Mouse (Mus musculus): ENCODE data around the gene Cadm1. TPM values are rescaled to one million over a fixed set of nuclear protein-coding genes. Genes with fewer than 3 reads are reported as not detected.

Gene Cadm1
- total RNA-seq, 2 experiments from 2014 or later, result 0.22 TPM

DNA sequence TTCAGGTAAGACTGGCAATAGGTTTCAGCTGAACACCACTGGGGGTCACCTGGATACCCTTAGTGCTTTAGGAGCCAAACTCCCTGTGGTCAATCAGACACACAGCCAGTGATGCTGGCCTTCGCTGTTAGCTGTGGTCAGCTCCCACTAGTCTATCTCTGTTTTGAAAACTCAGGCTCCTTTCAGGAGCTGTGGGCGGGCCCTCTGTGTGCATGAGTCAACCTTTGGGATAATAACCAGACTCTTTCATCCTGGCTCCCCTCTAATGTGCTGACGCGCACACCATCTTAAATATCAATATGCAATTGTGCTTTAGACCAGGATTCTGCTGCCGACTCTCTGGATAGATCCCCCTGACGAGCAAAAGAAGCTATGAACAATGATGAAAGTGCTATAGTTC is 200.3 kb downstream of the Cadm1 start:
- ATAC-seq (ENCODE audit: poor library complexity, severe bottlenecking), result no peak

DNA sequence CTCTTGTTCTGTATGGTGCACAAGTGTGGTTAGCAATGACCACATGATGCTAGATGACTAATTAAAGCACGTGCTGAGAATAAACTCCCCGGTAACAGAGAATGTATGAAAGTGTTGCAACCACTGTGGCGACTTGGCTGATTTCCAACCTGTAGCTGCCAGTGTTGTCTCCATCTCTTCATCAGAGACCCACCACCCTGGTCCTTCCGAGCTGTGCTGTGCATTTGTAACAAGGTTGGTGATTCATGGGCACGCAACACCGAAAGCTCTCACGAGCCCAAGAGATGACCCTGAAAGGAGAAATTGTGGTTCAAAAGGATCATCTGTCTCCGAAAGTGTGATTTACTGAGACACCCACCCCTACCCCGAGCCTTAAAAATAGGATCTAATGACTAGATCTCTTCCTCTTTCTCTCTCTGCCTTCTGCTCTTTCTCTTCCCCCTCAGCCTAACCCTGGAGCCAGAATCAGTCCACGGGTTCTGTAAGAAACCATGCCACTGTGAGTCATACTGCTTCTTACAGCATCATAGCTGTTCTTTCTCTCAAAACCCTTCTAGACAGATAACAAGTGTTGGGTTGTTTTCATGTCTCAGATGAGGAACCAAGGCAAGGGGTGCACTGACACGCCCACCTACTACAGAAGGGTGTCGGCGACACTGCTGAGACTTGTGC is 203.9 kb downstream of the Cadm1 start:
- peak; percentile 84 for ATAC-seq (ENCODE audit: poor library complexity, severe bottlenecking)

DNA sequence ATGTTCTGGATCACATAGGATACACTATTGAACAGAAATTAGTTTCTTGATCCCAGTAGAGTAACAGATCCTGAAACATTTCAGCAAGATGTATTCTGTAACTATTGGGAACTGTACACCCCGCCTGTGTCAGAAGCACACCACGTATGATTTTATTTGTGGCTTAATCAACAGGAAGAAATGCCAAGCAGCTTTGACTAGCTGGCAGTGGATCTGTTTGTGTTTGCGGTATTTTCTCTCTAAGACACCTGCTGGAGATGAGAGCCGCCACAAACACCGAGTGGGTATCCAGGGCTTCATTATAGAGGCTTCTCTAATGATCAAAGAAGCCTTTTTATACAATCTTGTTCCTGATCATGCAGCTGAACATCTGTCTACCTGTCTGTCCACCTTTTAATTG is 204.9 kb downstream of the Cadm1 start:
- no peak for ATAC-seq (ENCODE audit: poor library complexity, severe bottlenecking)

DNA sequence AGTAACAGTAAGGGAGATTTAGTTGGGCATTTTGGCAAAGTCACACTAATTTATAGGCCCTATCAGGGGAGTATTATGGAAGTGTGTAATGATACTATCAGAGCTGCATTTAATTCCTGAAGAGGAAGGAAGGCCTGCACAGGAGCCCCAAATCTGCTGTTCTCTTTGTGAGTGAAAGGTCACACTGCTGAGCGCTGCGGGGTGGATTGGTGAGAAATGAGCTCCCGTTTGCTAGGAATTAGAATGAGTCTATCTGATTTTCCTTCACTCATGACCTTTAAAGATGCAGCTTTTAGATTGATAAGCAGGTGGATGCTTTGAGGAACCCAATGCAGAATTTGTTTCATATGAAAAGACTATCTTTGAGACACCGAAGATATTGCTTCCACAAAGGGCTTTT is 208.8 kb downstream of the Cadm1 start:
- no peak for ATAC-seq (ENCODE audit: poor library complexity, severe bottlenecking)

DNA sequence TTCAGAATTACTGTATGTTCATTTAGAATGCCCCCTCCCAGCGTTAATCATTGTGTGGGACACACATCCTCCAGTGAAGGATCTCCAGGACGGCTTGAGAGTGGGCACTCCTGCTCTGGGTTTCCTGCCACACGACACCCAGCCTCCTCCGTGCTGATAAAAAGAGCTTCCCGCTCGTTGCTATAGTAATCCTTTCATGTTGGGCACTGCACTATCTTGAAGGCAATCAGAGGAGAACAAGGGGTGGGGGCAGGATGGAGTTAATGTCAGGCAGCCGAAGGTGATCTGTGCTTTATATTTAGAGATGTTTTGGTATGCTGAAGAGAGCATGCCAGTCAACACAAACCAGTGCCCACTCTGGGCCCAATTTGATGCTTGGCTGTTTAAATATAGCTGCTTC is 209.3 kb downstream of the Cadm1 start:
- ATAC-seq (ENCODE audit: poor library complexity, severe bottlenecking), result no peak

DNA sequence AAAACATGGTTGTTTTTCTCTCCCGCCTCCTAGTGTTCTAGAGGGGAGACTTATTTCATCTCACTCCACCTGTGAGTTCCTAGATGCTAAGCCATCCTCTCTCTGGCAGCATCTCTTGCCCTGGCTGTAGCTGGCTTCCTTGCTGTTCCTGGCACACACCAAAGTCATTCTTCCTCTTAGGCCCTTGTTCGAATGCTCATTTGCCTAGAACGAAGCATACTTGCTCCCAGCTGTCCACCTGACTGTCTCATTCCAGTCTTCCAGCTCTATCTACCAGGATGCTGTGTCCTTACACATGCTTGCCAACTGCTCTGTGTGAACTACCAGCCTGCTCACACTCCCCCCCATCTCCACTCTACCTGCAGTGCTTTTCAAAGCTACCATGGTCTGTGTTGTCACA is 211.8 kb downstream of the Cadm1 start:
- ATAC-seq (ENCODE audit: poor library complexity, severe bottlenecking), result no peak

DNA sequence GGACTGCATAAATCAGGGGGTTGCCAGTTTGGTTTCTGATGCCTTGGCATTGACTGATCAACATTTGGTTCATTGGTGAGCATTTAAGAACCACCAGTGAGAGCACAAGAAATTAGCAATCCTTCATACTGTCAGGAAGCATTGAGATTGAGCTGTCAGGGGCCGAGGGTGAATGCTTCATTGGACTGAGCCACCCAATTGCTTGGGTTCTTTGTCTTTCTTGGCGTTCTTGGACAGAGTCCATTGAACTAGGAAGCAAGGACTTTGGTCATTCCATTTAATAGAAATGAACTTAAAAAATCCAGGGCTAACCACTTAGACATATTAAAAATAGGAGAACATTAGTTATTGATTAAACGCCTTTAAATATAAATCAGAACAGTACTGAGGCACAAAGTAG is 214.9 kb downstream of the Cadm1 start:
- ATAC-seq (ENCODE audit: poor library complexity, severe bottlenecking), result no peak

DNA sequence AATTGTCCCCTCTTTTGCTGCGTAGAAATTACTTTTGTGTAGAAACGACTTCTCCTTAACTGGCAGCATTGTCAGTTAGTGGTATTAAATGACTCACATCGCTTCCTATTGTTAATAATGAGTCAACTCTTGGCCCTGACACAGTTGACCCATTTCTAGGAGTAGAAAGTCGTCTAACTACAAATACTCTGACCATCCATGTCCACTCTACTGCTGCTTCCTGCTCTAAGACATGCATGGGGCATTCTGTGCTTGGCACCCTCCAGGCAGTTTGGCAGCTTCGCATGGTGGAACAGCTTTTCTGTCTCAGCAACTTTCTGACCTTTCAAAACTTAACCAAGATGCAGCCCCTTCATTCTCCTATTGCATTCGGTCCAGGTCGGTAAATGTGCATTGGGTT is 215.7 kb downstream of the Cadm1 start:
- ATAC-seq (ENCODE audit: poor library complexity, severe bottlenecking), result no peak

DNA sequence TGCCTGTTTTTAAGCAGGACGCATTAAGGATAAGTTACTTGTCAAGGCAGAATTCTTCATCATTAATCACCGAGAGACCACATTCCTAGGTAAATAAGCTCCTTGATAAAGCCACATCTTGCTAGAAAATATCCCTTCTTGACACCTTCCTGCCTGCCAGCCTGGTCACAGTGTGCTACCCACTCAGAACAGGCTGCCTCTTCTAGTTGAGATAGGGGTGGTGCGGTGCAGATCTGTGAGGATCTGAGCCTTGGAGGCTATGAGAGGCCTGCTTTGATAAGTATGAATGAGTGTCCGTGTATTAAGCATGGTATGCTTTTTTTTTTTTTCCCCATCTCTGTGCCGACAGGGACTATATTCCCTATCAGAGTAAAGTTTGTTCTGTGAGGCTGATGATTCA is 219.2 kb downstream of the Cadm1 start:
- no peak for ATAC-seq (ENCODE audit: poor library complexity, severe bottlenecking)

DNA sequence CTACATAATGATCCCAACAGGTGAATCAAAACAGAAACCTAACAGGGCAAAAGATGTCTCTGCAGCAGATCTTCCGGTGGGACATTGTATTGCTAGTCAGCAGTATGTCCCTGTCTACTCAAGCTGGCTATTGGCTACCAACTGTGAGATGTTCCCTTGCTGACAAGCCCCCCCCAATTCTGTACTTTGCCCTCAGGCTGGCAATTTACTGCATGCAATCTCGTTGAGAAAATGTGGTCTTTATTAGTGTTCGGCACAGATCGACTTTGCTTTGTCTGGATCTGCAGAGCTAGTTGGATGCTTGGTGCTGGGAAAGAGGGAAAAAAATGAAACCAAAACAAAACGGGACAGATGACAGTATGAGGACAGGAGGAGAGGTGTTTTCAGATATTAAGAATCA is 222.5 kb downstream of the Cadm1 start:
- ATAC-seq (ENCODE audit: poor library complexity, severe bottlenecking), result no peak

DNA sequence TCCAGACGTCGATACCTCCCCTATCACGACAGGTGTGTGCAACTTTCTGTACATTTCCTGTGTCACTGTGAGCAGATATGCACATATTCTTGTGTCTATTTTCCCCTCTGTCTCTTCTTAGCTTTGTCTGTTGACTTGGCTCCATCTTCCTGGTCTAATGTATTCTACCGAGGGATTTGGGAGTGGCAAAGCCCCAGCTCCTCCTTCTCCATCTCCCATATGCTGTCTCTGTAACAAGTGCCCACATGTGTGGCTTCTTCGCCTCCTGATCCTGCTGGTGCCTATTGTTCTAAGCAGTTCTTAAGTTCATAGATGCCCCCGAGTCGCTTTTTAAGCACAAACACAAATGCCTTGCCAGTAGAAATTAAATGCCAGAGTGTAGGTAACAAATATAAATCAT is 223.2 kb downstream of the Cadm1 start:
- ATAC-seq (ENCODE audit: poor library complexity, severe bottlenecking), result no peak

DNA sequence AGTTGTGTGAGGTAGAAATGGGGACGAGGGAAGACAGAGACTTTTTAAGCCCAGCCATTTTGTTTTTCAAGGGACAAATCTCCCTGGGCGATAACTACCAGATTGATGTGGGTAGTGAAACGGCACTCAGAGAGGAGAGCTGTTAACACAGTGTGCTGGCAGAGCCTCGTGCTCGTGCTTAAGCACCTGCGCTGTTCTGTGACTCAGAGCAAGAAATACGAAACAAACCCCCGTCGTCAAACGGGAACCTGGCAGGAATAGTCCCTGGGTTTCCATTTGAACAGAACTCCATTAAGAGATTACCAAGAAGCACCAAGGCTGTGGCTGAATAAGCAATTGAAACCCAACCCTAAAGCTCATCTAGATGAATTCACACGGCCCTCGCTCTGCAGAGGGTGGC is 225.1 kb downstream of the Cadm1 start:
- no peak for ATAC-seq (ENCODE audit: poor library complexity, severe bottlenecking)

DNA sequence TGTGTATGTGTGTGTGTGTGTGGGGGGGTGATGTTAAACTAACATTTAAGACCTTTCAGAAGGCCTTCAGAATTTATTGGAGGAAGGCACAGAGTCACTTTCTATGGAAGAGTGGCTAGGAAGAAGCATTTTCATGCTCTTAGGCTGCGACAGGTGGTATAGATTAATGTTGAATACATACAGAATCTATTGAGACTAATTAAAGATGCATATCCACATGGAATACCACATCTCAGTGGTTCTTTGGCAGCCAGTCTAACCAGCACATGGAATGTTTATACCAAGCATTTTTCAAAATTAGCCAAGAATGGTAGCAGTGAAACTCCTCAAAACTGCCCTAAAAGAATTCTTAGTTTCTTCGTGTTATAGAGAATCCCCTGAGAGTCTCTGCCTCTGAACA is 227.8 kb downstream of the Cadm1 start:
- ATAC-seq (ENCODE audit: poor library complexity, severe bottlenecking), result no peak

DNA sequence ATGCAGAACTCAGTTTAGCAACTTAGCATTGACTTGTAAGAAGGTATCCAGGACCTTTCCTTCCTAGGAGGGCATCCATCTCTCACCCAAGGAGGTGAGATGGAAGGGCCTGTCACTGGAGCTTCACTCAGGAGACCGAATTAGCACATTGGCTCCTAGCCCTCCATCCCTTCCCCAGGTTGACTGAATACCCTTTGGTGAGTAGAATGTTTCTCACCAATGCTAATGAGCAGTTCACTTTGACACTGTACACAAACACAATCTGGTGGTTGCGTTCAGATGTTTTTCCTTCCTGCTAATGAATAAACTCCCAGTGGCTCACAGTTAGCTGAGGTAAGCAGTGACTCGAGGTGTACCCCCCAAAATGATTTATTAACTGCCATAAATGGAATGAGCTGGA is 228.3 kb downstream of the Cadm1 start:
- no peak for ATAC-seq (ENCODE audit: poor library complexity, severe bottlenecking)

DNA sequence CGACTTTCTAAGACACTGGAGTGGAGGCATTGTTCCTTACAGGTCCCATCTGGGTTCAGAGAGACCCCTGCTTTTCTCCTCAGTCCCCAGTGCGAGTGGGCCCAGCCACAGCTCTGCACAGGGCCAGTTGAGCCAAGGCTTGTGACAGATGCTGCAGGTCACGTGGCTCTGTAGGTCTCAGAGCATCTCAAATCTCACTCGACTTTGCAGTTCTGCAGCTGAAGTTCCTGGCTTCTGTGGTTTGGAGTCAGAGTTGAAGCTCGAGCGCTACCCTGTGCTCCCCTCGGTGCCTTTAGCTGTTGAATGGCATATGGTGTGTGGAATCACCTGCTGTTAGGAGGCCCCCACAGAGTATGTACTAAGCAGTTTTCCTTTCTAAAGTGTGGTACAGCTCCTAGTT is 229.8 kb downstream of the Cadm1 start:
- ATAC-seq (ENCODE audit: poor library complexity, severe bottlenecking), result no peak

DNA sequence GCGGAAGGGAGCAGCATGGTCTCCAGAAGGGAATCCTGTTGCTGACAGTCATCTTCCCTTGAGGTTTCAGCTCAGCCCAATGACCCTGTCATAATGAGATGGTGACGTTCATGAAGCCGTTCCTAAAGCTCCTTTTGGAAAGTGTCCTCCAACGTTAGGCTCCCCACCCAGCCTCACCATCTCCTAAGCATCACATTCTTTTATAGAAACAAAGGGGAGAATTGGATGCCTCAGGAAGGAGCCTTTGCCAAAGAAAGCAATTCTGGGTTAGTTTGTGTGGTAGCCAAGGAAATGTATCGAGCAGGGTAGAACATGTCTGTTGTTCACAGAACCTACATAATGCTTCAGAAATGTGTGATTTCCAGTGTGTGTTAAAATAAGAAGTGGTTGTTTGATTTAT is 231.6 kb downstream of the Cadm1 start:
- no peak for ATAC-seq (ENCODE audit: poor library complexity, severe bottlenecking)

DNA sequence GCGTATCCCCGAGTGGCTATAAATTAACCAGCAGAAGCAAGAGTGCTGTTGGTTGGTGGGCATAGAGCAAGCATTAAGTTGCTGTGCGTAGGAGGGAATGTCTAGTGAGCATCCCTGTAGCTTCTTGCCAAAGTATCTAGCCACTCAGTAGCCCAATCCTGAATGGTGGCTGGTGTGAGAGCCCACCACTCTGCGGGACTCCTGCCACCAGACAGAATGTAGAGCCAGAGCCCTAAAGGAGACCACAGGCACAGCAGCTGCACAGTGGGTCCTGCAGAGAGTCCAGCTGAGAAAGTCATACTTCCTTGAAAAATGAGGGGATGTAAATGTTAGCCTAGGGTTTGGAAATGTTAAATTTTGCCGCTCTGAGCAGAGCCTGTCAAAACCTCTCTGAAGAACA is 232.9 kb downstream of the Cadm1 start:
- ATAC-seq (ENCODE audit: poor library complexity, severe bottlenecking), result no peak

DNA sequence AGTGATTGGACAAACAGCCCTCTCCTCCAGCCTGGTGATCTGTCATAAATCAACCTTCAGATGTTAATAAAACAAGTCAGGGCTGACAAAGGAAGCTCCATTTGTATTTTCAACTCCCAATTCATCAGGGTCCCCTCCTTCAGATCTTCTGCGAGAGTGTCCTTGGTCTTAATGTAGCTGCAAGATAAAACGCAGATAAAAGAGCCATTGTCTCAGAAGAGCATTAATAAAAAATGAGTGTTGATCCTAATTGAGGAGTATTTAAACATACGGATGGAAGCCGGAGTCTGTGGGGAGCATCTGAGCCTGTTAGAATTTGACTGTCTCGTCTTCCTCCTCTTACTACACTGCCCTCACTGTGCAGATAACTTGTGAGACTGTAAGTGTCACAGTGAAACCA is 234.9 kb downstream of the Cadm1 start:
- no peak for ATAC-seq (ENCODE audit: poor library complexity, severe bottlenecking)

DNA sequence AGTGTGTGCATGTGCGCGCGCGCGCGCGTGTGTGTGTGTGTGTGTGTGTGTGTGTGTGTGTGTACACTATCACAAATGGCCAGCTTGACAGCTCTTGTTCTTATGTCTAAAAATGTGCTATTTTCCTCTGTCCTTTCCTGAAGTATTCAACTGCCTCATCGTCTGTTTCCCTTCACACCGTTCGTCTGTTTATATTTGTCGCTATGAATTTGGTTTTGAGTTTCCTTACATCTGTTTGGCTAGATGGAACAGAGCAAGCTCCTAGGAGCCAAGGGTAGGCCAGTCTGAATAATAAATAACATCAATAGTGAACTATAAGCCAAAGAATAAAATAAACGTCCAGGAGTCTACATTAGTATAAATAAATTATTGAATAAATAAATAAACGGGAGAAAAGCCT is 235.3 kb downstream of the Cadm1 start:
- no peak for ATAC-seq (ENCODE audit: poor library complexity, severe bottlenecking)

DNA sequence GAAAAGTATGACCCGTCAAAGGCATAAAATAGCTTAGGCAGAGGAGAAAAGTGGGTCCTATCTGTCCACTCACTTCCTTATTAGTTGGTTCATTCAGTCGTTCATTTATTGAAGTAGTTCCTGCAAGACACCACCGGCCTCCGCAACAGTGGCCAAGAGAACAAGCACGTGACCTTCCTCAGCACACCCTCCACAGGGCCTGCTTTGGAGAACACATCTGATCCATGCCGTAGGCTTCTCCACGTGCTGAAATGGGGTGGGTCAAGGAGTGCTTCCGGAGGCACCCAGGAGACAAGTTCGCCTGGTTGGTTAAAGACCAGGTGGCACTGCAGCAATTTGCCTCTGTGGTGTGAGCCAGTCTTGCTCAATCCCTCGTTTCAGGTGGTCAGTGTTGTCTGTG is 236.4 kb downstream of the Cadm1 start:
- no peak for ATAC-seq (ENCODE audit: poor library complexity, severe bottlenecking)

DNA sequence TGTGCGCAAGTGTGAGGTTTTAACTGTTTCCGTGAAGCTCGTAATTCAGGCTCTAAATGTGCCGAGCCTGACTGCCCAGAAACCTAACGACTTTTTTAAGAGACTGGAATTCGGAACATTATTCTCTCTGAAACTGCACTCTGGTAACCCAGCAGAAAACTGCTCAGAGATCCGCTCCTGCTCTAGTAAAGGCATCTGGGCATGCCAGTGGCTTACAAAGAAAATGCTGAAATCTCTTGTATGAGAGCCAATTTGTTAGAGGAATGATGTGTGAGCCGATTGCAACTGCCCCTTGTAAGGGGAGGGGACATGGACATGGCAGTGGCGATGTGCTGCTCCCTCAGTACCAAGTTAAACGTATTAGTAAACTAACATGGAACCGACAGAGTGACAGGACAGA is 240.9 kb downstream of the Cadm1 start:
- no peak for ATAC-seq (ENCODE audit: poor library complexity, severe bottlenecking)

DNA sequence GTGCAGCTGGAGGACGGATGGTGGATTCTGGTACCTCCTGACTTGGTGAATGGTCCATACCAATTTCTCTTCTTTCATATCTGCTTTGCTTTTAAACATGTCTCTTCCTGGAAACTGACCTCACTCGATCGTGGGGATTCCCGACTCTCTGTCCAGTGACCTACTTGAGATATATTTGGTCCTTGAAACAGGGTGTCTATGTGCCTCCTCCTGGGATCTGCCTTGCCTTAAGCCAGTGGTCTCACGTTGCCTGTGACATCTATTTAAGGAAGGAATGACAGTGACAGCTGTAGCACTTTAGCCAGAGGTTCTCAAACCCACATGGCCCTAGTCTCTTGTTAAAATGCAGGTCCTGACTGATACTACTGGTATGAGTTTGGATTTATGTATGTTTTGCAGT is 242.0 kb downstream of the Cadm1 start:
- no peak for ATAC-seq (ENCODE audit: poor library complexity, severe bottlenecking)

DNA sequence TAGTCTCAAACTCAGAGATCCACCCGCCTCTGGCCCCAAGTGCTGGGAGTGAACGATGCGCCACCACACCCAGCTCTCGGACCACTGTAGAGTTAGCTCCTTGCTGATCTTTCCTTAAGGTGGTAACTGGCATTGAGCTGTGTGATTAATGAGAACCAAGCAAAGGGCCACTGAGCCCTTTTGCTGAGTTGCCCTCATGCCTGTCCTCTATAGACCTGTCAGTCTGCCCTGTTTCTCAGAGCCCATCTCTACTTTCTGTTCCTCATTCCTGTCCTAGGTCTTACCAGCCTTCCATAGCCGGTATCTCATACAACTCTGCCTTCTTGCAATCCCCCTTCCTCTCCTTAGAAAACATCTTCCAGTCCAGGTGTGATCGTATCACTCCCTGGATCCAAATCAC is 242.8 kb downstream of the Cadm1 start:
- ATAC-seq (ENCODE audit: poor library complexity, severe bottlenecking), result peak; percentile 75; the same call in 1 of the 2 replicates

Measured in megakaryocyte, adult 5-6 weeks (primary cell).